Mouse (Mus musculus): ENCODE results near the gene Gm21761. TPM values are rescaled to one million over a fixed set of nuclear protein-coding genes. Genes with fewer than 3 reads are reported as not detected.
"Not testable (repeated sequence)": the region's sequence is repeated elsewhere in the genome, so short reads cannot be mapped to it uniquely, and the experiment has no call there.

The Gm21761 gene
- total RNA-seq (2018; cell fraction: chromatin; rRNA removed) = not detected
- total RNA-seq (2018; cell fraction: cytosol; rRNA removed) = not detected
- not detected for total RNA-seq (2018; cell fraction: nucleus; rRNA removed)
- polyA plus RNA-seq (2018) = not detected in 3 replicates

DNA sequence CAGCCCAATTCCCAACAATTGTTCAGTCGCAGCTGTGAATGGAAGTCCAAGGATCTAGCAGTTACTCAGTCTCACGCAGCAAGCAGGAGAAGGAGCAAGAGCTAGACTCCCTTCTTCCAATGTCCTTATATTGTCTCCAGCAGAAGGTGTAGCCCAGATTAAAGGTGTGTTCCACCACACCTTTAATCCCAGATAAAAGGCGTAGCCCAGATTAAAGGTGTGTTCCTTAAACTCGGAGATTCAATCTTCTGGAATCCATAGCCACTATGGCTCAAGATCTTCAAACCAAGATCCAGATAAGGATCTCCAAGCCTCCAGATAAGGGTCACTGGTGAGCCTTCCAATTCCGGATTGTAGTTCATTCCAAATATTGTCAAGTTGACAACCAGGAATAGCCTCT is at the start of gene Gm21761:
TSS of gene Gm21761 (minus strand) at position 101 of the 400 bp plus-strand sequence.
- H3K79me2 ChIP-seq (ENCODE audit: inconsistent target); H3K4me3 ChIP-seq (ENCODE audit: inconsistent target); H3K27ac ChIP-seq; H3K36me3 ChIP-seq (ENCODE audit: inconsistent target): not testable (repeated sequence)
- no CpG with 5 or more reads among the region's 5 CpGs for WGBS (ENCODE audit: missing documents)

DNA sequence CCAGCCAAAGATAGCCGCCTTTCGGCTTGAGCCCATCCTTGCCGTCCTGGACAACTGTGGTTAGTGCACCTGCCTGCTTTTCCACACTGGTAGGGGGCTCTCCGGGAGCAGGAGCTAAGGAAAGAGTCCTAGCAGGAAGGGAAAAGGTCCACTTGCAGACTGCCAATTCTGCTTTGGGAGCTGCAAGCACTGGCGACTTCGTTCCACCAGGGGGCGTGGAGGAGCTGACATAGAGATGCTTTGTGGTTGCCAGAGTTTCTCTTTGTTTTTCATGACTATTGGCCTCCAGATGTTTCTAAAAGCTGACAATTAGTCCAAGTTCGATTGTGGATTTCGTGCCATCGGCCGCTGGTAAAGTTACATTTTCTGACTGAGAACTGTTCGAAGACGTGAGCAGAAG is 40.1 kb upstream of the Gm21761 start:
- H3K27ac ChIP-seq; H3K4me3 ChIP-seq (ENCODE audit: inconsistent target); H3K79me2 ChIP-seq (ENCODE audit: inconsistent target); H3K36me3 ChIP-seq (ENCODE audit: inconsistent target): not testable (repeated sequence)
- no CpG with 5 or more reads among the region's 13 CpGs for WGBS (ENCODE audit: missing documents)

DNA sequence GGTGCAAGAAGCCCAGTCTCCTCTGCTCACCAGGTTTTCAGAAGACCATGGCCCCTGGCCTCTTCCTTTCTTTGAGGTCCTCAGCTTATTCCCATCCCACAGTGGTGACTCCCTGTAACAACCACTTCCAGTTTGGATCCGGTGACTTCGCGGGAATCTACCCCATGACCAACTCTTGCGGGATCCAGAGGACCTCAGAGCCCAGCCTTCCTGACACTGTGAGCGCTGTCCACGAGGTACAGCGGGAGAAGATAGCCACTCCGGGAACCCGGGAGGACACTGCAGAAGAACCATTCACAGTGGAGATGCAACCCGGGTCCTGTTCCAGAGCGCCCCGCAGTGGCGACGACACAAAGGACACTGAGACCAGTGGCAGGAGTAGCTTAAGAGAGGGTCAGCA is 39.1 kb upstream of the Gm21761 start:
- not testable (repeated sequence) for H3K27ac ChIP-seq; H3K36me3 ChIP-seq (ENCODE audit: inconsistent target); H3K79me2 ChIP-seq (ENCODE audit: inconsistent target); H3K4me3 ChIP-seq (ENCODE audit: inconsistent target)
- no CpG with 5 or more reads among the region's 14 CpGs for WGBS (ENCODE audit: missing documents)

DNA sequence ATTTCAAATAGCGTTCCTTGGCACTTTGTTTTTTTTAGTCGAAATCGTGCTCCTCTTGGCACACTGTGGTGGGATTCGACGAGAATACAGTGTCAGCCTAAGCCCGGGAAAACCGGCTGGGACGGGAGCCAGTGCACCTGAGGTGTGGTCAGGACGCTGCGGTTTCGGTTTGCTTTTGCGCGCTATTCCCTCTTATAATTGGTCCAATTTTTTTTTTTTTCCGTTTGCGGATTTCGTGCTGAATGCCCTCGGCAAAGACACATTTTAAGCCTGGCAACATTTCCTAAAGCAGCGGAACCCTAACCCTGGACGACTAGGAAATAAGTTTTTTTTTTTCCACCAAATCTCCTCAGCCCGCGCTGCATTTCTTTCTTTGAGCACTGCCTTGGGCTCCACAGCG is 36.9 kb upstream of the Gm21761 start:
- peak overlapping the region; percentile 20; the same call in 1 of the 2 replicates for H3K4me3 ChIP-seq (ENCODE audit: inconsistent target)
- not testable (repeated sequence) for H3K79me2 ChIP-seq (ENCODE audit: inconsistent target); H3K36me3 ChIP-seq (ENCODE audit: inconsistent target); H3K27ac ChIP-seq
- 0% methylated on average over 9 of the region's 22 CpGs for WGBS (ENCODE audit: missing documents)

DNA sequence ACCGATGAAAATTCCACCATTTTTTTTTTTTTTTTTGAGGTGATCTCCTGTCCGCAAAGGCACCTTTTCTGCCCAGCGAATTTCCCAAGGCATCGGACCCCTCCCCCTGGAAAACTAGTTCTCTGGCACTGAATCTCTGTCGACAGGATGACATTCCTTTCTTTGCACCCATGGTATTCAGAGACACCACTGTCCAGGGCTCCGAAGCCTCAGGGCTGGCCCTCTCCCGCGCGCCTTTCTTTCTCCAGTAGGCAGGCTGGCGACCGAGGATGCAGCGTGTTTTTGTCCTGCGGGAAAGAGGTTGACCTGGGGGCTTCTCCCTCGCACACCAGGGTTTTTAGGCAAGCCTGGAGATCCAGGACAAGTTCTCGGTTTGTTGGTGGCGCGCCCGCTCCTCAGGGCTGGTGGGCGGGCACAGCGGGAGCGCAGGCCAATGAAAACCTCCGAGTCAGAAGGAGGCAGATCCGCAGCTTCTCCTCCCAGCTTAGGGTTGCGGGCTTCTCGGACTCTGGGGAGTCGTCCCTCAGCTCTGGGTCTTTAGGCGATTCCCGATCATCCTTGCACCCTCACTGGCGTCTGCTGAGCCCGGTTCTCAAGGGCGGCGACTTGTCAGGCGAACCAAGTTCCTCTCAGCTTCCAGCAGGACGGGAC is 36.4 kb upstream of the Gm21761 start:
- H3K36me3 ChIP-seq (ENCODE audit: inconsistent target); H3K27ac ChIP-seq; H3K79me2 ChIP-seq (ENCODE audit: inconsistent target): not testable (repeated sequence)
- WGBS (ENCODE audit: missing documents) = 7% methylated on average over 3 of the region's 34 CpGs
- H3K4me3 ChIP-seq (ENCODE audit: inconsistent target) = peak overlapping the region; percentile 20; the same call in 1 of the 2 replicates

DNA sequence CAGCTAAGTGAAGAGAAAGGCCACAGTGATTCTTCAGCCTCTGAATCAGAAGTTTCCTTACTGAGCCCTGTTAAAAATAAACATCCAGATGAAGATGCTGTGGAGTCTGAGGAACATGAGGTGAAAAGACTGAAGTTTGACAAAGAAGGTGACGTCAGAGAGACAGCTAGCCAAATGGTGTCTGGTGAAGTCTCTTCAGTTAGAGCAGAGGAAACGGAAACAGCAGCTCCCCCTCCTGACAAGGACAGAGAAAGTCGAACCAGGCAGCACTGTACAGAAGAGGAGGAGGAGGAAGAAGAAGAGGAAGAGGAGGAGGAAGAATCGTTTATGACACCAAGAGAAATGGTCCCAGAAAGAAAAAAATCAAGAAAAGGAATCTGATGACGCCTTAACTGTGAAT is 33.8 kb upstream of the Gm21761 start:
- not testable (repeated sequence) for H3K36me3 ChIP-seq (ENCODE audit: inconsistent target); H3K4me3 ChIP-seq (ENCODE audit: inconsistent target); H3K27ac ChIP-seq; H3K79me2 ChIP-seq (ENCODE audit: inconsistent target)
- WGBS (ENCODE audit: missing documents) = no CpG with 5 or more reads among the region's 5 CpGs

DNA sequence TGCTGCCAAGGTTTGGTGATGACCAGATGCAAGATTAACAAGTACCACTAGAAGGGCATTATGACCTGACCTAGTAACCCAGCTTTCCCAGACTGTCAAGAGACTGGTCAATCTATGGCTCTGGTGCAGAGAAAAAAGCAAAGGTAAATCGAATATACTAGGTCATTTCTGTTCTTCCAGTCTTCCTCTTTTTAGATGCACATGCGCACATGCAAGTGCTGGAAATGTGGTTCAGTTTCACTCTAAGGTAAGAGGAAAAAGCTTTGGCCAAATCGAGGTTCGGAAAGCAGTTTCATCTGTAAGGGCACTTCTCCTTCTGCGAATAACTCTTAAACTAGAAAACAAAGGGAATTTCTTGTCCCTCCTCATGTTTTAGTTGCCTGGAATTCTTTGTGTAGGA is 26.5 kb upstream of the Gm21761 start:
- H3K27ac ChIP-seq; H3K4me3 ChIP-seq (ENCODE audit: inconsistent target); H3K79me2 ChIP-seq (ENCODE audit: inconsistent target); H3K36me3 ChIP-seq (ENCODE audit: inconsistent target): not testable (repeated sequence)
- no CpG with 5 or more reads among the region's 5 CpGs for WGBS (ENCODE audit: missing documents)

DNA sequence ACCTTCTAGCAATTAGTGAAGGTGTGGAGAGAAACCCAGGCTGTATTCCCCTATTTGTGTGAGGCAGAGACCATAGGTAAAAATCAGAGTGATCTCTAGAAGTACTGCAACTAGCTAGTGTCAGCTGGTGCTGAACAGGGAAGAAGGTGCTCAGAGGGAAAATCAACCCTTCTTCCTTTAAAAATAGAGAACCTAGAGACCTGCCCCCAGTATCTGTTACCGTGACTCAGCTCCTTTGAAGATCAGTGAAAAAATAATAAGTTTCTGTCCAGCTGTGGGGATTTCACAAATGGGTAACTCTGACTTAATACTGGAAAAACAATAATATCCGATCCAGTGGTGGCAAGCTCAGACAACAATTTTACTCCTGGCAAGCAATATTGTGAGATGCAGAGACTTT is 26.0 kb upstream of the Gm21761 start:
- 17% methylated on average over 1 of the region's 2 CpGs for WGBS (ENCODE audit: missing documents)
- not testable (repeated sequence) for H3K27ac ChIP-seq; H3K79me2 ChIP-seq (ENCODE audit: inconsistent target); H3K36me3 ChIP-seq (ENCODE audit: inconsistent target); H3K4me3 ChIP-seq (ENCODE audit: inconsistent target)

DNA sequence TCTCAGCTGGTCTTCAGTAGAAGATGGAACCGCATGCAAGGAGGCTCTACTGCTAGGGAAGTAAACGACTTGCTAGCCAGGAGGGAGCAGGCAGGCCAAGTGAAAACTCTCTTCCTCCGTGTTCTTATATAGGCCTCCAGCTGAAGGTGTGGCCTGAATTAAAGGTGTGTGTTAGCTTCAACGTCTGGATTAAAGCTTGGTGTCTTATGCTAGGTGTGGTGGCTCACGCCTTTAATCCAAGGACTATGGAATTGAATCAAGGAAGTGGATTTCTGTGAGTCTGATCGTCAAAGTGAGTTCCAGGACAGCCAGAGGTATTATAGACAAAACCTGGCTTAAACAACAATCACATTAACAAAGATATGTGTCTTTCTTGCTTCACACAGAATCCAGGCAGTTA is 21.6 kb upstream of the Gm21761 start, which contains the start of gene B020031M17Rik:
TSS of gene B020031M17Rik (minus strand) at position 101 of the 400 bp plus-strand sequence.
- not testable (repeated sequence) for H3K4me3 ChIP-seq (ENCODE audit: inconsistent target); H3K27ac ChIP-seq; H3K79me2 ChIP-seq (ENCODE audit: inconsistent target); H3K36me3 ChIP-seq (ENCODE audit: inconsistent target)
- no CpG with 5 or more reads among the region's 6 CpGs for WGBS (ENCODE audit: missing documents)

DNA sequence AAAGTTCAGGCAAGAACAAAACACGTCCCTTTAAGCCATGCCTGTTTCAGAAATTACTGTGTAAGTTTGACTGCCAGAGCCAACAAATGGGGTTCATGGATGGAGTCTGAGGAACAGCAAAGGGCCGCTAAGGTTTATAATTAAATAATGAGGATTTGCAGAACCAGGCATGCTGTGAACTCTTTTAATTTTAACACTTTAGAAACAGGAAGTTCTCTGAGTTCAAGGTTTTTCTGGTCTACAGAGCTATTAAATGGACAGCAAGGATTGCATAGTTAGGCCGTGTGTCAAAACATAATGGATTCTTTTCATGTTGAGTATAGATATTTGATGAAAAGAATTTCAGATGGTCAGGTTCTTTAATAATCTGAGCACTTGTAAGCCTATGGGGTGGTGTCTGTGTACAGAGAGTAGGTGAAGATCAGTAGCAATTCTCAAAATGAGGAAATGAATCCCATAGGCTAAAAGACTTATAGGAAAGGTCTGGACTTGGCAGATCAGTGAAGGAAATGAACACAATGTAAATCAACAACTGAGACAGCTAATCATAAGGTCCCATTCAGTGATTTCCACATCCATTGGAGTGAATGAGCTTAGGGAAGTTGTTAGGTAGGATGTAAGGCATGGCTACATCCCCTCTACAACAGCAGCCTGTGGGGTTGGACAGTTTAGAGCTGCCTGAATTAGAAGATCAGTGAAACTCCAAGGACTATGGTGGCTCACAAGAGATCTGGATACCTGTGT is 4.3 kb downstream of the Gm21761 start:
- no CpG with 5 or more reads among the region's 3 CpGs for WGBS (ENCODE audit: missing documents)
- H3K36me3 ChIP-seq (ENCODE audit: inconsistent target); H3K27ac ChIP-seq: not testable (repeated sequence)

DNA sequence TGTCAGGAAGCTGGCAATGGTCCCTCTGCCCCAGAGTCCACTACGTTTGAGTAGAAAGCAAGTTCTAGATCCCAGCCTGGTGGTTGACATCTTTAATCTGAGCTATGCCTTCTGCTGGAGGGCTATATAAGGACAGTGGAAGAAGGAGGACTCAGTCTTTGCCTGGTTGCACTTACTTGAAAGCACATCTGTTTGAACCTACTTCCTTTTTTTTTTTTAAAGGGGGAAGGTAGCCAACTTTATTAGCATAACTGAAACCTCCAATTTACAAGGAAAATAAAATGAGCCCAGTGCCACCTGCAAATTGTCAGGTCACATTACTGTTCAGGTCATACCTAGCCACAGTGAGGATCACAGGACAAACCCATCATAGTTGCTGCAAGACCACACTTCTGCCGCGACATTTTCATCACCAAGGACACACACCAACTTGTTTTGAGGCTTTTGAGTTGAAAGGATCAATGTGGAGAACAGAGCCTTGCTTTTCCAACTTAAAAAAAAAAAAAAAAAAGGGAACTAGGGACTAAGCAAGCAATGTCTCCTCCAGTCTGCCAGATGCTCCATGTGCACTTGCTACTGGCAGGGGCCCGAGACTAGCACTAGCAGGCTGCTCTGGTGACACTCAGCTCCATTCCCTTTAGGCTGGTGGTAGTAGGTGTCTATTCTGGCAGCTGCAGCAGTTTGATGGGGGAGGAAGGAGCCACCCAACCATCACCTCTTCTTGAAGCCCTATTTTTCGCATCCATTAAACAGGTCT is 11.9 kb downstream of the Gm21761 start:
- not testable (repeated sequence) for H3K4me3 ChIP-seq (ENCODE audit: inconsistent target); H3K27ac ChIP-seq; H3K36me3 ChIP-seq (ENCODE audit: inconsistent target); H3K79me2 ChIP-seq (ENCODE audit: inconsistent target)
- 50% methylated on average over 1 of the region's 5 CpGs for WGBS (ENCODE audit: missing documents)

More for the DNA sequence above, 4.3 kb downstream of the Gm21761 start:
- H3K4me3 ChIP-seq (ENCODE audit: inconsistent target); H3K79me2 ChIP-seq (ENCODE audit: inconsistent target): not testable (repeated sequence)

DNA sequence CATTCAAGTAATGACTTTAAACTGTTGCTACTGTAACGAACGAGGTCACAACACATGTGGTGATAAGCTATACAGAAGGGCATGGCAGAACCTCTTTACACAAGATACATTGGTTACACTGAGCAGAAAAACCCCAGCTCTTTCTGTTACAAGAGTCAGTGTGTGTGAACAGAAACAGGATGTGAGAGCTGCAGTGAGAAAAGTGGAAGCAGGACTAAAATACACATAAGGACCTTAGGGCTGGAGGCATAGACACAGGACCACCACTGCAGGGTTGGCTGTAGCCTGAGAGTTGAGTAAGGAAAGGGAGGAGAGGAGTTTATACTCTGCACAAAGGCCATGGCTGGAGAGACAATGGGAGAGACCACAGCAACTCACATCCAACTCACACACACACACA is 12.6 kb downstream of the Gm21761 start:
- H3K27ac ChIP-seq; H3K4me3 ChIP-seq (ENCODE audit: inconsistent target); H3K79me2 ChIP-seq (ENCODE audit: inconsistent target); H3K36me3 ChIP-seq (ENCODE audit: inconsistent target): not testable (repeated sequence)
- WGBS (ENCODE audit: missing documents) = 0% methylated on average over 2 of the region's 2 CpGs

DNA sequence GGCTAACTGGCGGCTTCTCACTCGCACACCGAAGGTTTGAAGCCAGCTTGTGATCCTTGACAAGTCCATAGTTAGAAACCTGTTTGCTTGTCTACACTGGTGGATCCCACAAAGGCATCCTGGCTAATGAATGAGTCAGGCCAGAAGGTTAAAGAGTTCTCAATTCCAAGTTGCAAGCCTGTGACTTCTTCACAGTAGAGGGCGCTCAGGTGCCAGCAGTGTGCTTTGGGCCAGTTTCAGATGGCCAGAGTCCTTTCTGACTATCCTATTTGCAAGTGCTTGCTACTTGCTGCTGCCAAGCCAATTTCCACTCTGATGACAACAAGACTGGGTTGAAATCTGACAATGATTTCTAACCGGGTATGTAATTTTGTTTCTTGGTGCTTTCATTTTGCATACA is 30.5 kb downstream of the Gm21761 start:
- not testable (repeated sequence) for H3K4me3 ChIP-seq (ENCODE audit: inconsistent target); H3K27ac ChIP-seq; H3K36me3 ChIP-seq (ENCODE audit: inconsistent target); H3K79me2 ChIP-seq (ENCODE audit: inconsistent target)
- whole genome bisulfite sequencing (ENCODE audit: missing documents) = 50% methylated on average over 1 of the region's 5 CpGs

DNA sequence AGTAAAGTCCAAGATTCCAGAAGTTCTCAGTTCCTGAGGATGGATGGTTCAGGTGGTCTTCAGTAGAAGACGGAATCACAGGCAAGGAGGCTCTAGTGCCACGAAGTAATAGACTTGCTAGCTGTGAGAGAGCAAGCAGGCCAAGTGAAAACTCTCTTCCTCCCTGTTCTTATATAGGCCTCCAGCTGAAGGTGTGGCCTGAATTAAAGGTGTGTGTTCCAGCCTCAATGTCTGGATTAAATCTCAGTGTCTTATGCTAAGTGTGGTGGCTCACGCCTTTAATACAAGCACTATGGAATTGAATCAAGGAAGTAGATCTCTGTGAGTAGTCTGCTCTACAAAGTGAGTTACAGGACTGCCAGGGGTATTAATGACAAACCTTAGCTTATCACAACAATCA is 34.4 kb downstream of the Gm21761 start, which contains the start of gene Tcstv1:
TSS of gene Tcstv1 (minus strand) at position 101 of the 400 bp plus-strand sequence.
- not testable (repeated sequence) for H3K27ac ChIP-seq; H3K4me3 ChIP-seq (ENCODE audit: inconsistent target); H3K36me3 ChIP-seq (ENCODE audit: inconsistent target); H3K79me2 ChIP-seq (ENCODE audit: inconsistent target)
- 89% methylated on average over 3 of the region's 3 CpGs for WGBS (ENCODE audit: missing documents)

DNA sequence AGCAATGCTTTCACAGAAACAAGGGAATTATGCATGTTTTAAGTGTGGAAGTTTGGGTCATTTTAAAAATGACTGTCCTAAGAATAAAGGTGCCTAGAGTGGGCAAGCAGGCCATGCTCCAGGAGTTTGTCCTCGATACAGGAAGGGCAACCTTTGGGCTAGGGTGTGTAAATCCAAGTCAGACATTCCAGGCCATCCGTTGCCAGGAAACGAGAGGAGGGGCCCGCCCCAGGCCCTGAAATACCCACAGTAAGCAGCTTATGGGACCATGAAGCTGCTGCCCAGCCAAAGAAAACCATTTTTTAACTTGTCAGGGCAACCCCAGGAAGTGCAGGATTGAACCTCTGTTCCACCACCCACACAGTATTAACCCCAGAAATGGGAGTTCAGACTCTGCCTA is 42.2 kb downstream of the Gm21761 start:
- WGBS (ENCODE audit: missing documents) = 83% methylated on average over 4 of the region's 4 CpGs

More for the DNA sequence above, 42.2 kb downstream of the Gm21761 start:
- not testable (repeated sequence) for H3K79me2 ChIP-seq (ENCODE audit: inconsistent target); H3K4me3 ChIP-seq (ENCODE audit: inconsistent target); H3K36me3 ChIP-seq (ENCODE audit: inconsistent target); H3K27ac ChIP-seq
